Mouse (Mus musculus) intestine, embryonic 15.5 days (tissue): ENCODE results near the gene Slc37a1. TPM values are rescaled to one million over a fixed set of nuclear protein-coding genes. Genes with fewer than 3 reads are reported as not detected.

Experiments
- ATAC-seq: fragments of 200-750 bp; cut with Nextera tagmentation; 2 replicates; pipeline ENCODE4 v1.8.0; 2017; ENCODE audit warnings: moderate TSS enrichment, moderate library complexity
- H3K27ac ChIP-seq: fragments of 300-500 bp; sonication (generic); 2 replicates; pipeline ENCODE4 v1.5.1; 2015; ENCODE audit warnings: mild to moderate bottlenecking, inconsistent platforms
- H3K27me3 ChIP-seq: fragments of 300-500 bp; sonication (generic); replicated peaks from 2 replicates; pipeline ENCODE4 v1.6.1; 2015; ENCODE audit warnings: inconsistent platforms
- H3K36me3 ChIP-seq: fragments of 300-500 bp; sonication (generic); 2 replicates; pipeline ENCODE4 v1.6.1; 2015; ENCODE audit warnings: inconsistent platforms
- H3K4me1 ChIP-seq: fragments of 300-500 bp; sonication (generic); replicated peaks from 2 replicates; pipeline ENCODE4 v1.6.1; 2015; ENCODE audit warnings: inconsistent platforms
- H3K4me2 ChIP-seq: fragments of 300-500 bp; sonication (generic); replicated peaks from 2 replicates; pipeline ENCODE4 v1.6.1; 2015; ENCODE audit warnings: mild to moderate bottlenecking, inconsistent platforms
- H3K4me3 ChIP-seq: fragments of 300-500 bp; sonication (generic); replicated peaks from 2 replicates; pipeline ENCODE4 v1.5.1; 2015; ENCODE audit warnings: inconsistent platforms
- H3K9ac ChIP-seq: fragments of 300-500 bp; sonication (generic); 2 replicates; pipeline ENCODE4 v1.6.1; 2015; ENCODE audit warnings: inconsistent platforms
- H3K9me3 ChIP-seq: fragments of 300-500 bp; sonication (generic); 2 replicates; pipeline ENCODE4 v1.6.1; 2016; ENCODE audit warnings: inconsistent platforms
- WGBS: fragments of 180-500 bp; shearing (Covaris S2); methylation state at CpG from one replicate; pipeline ENCODE4 v1.1.7; 2015; 5-methylcytosine and 5-hydroxymethylcytosine counted together
- polyA plus RNA-seq: library from polyadenylated mRNA; unstranded; fragments of >200 nt; fragmentation: Nextera tagmentation; extraction: Ambion mirVana; gene quantifications from 2 replicates; pipeline ENCODE4 v1.2.1, GENCODE M21; 2015

Slc37a1 gene
- polyA plus RNA-seq, 1 experiment from 2014 or later = 18.4 TPM

DNA sequence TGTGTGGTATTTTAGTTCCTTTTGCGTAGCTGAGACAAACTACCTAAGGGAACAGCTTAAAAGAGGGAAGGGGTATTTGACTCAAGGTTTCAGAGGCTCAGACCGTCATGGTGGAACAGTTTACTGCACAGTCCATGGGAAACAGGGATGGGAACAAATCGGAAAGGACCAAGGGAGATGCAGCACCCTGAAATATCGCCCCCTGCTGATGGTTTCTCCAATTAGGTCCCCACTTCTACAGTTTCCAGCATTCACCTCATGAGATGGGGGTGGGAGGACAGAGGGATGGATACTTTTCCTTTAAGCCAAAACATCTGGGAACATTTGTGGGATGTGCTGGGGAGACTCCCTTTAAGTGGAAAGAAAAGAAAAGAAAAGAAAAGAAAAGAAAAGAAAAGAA is 26.8 kb upstream of the Slc37a1 start:
- Histone ChIP-seq H3K9ac (no peak overlapping the region), H3K27me3 (no peaks in the 10 kb centered on the region), H3K9me3 (no peaks in the 10 kb centered on the region), H3K4me3 (no peak overlapping the region), H3K4me2 (no peak overlapping the region), H3K36me3 (no peaks in the 10 kb centered on the region), H3K27ac (no peak overlapping the region), H3K4me1 (0 out of 2 replicates have a peak, but pooled peaks cover 1% of the 10 kb centered on the region)
- ATAC-seq = no peak
- 70% methylated on average over 4 of the region's 4 CpGs for WGBS

DNA sequence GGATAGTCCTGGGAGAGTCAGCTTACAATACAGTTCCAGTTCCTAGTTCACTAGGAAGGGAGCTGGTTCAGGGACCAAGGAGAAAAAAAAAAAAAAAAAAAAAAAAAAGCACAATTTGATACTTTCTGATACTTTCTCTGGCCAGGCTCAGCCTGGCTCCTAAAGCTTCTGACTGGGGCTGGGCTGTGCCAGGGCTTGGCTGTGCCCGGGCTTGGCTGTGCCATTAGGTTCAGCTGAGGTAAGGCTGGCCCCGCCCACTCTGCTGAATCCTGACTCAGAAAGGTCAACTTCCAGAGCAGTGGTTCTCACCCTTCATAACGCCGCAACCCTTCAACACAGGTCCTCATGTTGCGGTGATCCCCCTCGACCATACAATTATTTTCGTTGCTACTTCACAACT is 26.2 kb upstream of the Slc37a1 start:
- no peak overlapping the region for H3K9ac ChIP-seq
- H3K4me2 ChIP-seq = no peak overlapping the region
- peaks cover 5% of the 10 kb centered on the region; the same call in 1 of the 2 replicates for H3K4me1 ChIP-seq
- ATAC-seq = no peak
- H3K4me3 ChIP-seq = no peak overlapping the region
- H3K36me3 ChIP-seq = no peaks in the 10 kb centered on the region
- no peak overlapping the region for H3K27ac ChIP-seq
- 77% methylated on average over 7 of the region's 7 CpGs for WGBS
- H3K9me3 ChIP-seq = no peaks in the 10 kb centered on the region
- H3K27me3 ChIP-seq = no peaks in the 10 kb centered on the region

DNA sequence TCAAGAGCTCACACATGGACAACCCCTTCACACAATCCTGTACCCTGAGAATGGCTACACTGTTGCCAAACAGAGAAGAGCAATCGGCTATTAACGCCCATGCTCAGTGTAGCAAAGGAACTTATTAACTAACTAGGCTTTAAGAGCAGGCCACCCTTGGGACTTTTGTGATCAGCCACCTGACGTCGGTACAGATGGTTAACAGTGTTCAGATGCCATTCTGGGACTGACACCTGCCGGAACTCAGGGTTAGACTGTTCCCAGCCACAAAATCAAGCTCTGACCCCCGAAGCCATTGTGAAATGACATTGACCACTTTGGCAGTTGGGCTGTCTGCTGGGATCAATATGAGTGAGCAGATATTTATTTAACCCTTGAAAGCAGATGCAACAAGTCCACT is 25.2 kb upstream of the Slc37a1 start:
- Histone ChIP-seq H3K27me3 (no peaks in the 10 kb centered on the region), H3K36me3 (no peaks in the 10 kb centered on the region), H3K4me1 (peaks cover 5% of the 10 kb centered on the region; the same call in 1 of the 2 replicates), H3K27ac (no peak overlapping the region), H3K9ac (no peak overlapping the region), H3K4me2 (no peak overlapping the region), H3K4me3 (no peak overlapping the region), H3K9me3 (no peaks in the 10 kb centered on the region)
- no peak for ATAC-seq
- 83% methylated on average over 6 of the region's 6 CpGs for WGBS

DNA sequence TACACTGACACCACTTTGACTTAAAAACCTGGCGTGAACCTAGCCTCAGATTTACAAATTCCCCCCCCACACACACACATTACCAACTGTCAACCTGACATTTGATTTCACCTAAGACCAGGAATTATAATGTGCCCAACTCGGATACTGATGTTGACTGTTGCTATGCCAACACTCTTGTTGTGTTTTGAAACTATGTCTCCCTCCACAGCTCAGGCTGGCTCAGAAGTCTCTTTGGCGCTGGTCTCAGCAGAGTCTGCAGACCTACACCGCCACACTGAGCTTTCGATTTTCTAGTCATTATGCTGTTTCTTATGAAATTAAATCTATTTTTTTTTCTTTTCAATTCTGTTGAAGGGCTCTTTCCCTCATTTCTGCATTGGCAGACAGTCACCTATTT is 23.9 kb upstream of the Slc37a1 start:
- 63% methylated on average over 5 of the region's 5 CpGs for WGBS
- Histone ChIP-seq H3K4me1 (peaks cover 5% of the 10 kb centered on the region; the same call in 1 of the 2 replicates), H3K4me2 (no peak overlapping the region), H3K36me3 (no peaks in the 10 kb centered on the region), H3K9ac (no peak overlapping the region), H3K27ac (no peak overlapping the region), H3K9me3 (no peaks in the 10 kb centered on the region), H3K27me3 (no peaks in the 10 kb centered on the region), H3K4me3 (no peak overlapping the region)
- ATAC-seq = no peak

DNA sequence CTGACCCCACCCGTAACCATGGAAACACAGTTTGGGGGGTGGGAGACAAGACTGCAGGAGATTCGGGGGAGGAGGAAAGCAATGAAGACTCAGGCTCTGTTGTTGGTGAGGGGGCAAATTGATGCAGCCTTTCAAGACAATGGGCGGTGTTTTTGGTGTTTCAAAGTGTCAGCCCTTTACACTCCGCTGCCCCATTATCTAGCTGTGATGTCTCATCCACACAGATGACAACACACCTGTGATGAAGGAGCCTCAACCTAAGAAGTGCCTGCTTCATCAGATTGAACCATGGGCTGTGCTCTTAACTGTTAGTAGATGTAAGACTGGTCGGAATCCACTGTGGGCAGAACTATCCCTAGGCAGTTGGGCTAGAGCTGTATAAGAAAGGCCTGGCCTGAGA is 22.8 kb upstream of the Slc37a1 start:
- no peak overlapping the region for H3K4me2 ChIP-seq
- H3K9me3 ChIP-seq = no peaks in the 10 kb centered on the region
- no peak overlapping the region for H3K4me3 ChIP-seq
- no peak overlapping the region for H3K27ac ChIP-seq
- 88% methylated on average over 5 of the region's 5 CpGs for WGBS
- H3K9ac ChIP-seq = no peak overlapping the region
- no peaks in the 10 kb centered on the region for H3K27me3 ChIP-seq
- peaks cover 5% of the 10 kb centered on the region; the same call in 1 of the 2 replicates for H3K4me1 ChIP-seq
- no peaks in the 10 kb centered on the region for H3K36me3 ChIP-seq
- ATAC-seq = no peak

DNA sequence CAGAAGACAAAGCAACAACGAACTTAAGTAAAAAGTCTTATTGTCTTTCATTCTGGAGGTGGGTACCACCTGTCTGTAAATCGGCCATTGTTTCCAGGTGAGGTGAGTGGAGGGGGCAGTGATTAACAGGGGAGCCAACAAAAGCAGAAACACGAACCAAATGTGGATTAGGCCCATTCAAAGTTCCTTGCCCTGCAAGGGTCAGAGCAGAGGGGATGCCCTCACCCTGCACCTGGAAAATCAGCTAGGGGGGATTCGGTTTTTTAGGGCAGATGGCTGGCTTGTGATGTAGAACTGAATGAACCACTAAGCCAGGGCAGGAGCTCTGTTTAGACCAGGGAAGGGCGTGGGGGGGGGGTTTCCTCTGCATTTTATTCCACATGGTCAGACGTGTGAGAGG is 22.2 kb upstream of the Slc37a1 start:
- Histone ChIP-seq H3K27ac (no peak overlapping the region), H3K4me1 (peaks cover 5% of the 10 kb centered on the region; the same call in 1 of the 2 replicates), H3K27me3 (no peaks in the 10 kb centered on the region), H3K9ac (no peak overlapping the region), H3K4me3 (no peak overlapping the region), H3K9me3 (no peaks in the 10 kb centered on the region), H3K36me3 (no peaks in the 10 kb centered on the region), H3K4me2 (no peak overlapping the region)
- WGBS = 60% methylated on average over 6 of the region's 6 CpGs
- no peak for ATAC-seq

DNA sequence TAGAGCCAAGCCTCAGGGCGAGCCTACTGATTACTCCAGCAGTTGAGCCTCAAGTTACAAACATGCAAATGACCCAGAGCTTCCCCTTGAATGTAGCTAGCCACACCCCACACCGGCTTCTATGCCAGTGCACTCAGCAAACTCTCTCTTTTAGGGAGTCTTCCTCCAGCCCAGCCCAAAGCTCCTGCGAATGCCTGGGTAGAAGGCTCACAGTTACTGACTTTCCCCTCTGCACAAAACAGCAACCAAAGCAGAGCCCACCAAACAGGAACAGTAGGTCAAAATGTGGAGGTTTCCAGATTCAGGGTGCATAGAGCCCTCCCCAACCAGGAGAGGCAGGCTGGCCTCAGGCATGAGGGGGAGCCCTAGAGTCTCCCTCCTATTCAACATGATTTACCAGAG is 21.4 kb upstream of the Slc37a1 start:
- Histone ChIP-seq H3K9ac (no peak overlapping the region), H3K27me3 (no peaks in the 10 kb centered on the region), H3K27ac (no peak overlapping the region), H3K4me3 (no peak overlapping the region), H3K4me1 (peaks cover 5% of the 10 kb centered on the region; the same call in 1 of the 2 replicates), H3K36me3 (no peaks in the 10 kb centered on the region), H3K4me2 (no peak overlapping the region), H3K9me3 (no peaks in the 10 kb centered on the region)
- 16% methylated on average over 3 of the region's 3 CpGs for WGBS
- 0 out of 2 replicates have a peak, but pooled peaks have one; percentile 36 for ATAC-seq

DNA sequence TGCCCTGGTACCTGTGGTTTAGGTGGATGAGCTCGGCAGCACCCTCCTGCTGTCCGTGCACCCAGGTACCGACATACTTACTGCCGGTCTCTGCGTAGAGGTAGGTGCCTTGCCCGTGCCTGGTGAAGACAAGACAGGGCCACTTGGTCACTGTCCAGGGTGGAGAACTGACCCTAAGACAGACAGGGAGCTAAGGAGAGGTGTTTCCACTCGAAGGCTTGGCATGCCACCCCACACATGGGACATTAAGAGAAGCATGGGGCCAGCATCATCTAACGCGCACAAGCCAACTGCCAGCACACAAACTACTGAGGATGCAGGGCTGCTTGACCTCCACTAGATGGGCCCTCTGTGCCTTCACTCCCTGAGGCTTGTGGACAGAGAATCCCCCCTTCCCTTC is 20.8 kb upstream of the Slc37a1 start:
- Histone ChIP-seq H3K4me3 (no peak overlapping the region), H3K4me1 (peaks cover 5% of the 10 kb centered on the region; the same call in 1 of the 2 replicates), H3K4me2 (no peak overlapping the region), H3K27me3 (no peaks in the 10 kb centered on the region), H3K9ac (no peak overlapping the region), H3K36me3 (no peaks in the 10 kb centered on the region), H3K27ac (no peak overlapping the region), H3K9me3 (no peaks in the 10 kb centered on the region)
- no peak for ATAC-seq
- WGBS = 88% methylated on average over 9 of the region's 9 CpGs

DNA sequence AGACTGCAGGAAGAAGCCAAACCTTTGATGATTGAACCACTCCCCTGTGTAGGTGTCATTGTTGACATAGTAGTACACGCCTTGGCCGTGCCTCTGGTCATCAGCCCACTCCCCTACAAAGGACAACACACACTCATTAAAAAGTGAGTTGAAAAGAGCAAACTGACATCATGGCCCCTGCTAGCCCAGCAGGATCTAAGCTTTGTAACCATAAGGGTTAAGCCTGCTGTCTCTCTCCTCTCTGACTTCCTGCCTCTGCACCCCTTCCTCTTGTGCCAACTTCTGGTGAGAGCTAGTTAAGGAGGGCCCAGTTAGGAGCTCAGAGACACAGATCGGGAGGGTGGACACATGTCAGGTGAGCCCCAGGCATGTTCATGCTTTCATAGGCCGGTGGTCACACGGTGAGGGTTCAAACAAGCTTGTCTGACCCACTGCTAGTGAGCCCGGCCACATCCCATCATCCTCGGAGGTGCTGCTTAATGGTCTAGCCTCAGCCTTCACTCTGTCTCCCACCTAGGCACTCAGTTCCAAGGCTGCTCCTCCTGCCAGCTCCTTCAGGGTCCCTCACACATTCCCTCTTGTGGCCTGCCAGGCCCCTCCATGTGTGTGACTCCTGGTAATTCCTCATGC is 20.2 kb upstream of the Slc37a1 start:
- ATAC-seq = no peak
- no peak overlapping the region for H3K9ac ChIP-seq
- no peaks in the 10 kb centered on the region for H3K27me3 ChIP-seq
- H3K4me3 ChIP-seq = no peak overlapping the region
- WGBS = 70% methylated on average over 7 of the region's 7 CpGs
- peaks cover 5% of the 10 kb centered on the region; the same call in 1 of the 2 replicates for H3K4me1 ChIP-seq
- no peak overlapping the region for H3K27ac ChIP-seq
- H3K9me3 ChIP-seq = no peaks in the 10 kb centered on the region
- no peak overlapping the region for H3K4me2 ChIP-seq
- no peaks in the 10 kb centered on the region for H3K36me3 ChIP-seq

DNA sequence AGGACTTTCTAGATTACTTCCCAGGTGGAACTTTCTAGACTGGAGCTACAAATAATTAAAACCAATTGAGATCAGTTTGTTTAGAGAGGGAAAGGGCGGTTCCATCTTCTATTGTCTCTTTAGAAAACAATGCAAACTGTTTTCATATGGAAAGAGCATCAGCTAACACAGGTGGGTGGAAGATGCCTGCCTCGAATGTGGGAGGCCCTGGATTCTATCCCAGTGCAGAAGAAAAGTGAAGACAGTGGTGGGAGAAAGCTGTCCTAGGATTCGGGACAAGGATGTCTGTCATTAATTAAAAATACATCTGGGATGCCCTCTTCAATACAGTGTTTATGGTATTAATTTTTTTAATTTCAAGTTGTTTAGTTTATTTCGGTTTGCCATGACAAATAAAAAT is 19.5 kb upstream of the Slc37a1 start:
- 68% methylated on average over 4 of the region's 4 CpGs for WGBS
- Histone ChIP-seq H3K4me3 (no peak overlapping the region), H3K4me2 (no peak overlapping the region), H3K9me3 (no peaks in the 10 kb centered on the region), H3K27me3 (no peaks in the 10 kb centered on the region), H3K4me1 (peaks cover 5% of the 10 kb centered on the region; the same call in 1 of the 2 replicates), H3K9ac (no peak overlapping the region), H3K36me3 (no peaks in the 10 kb centered on the region), H3K27ac (no peak overlapping the region)
- no peak for ATAC-seq

DNA sequence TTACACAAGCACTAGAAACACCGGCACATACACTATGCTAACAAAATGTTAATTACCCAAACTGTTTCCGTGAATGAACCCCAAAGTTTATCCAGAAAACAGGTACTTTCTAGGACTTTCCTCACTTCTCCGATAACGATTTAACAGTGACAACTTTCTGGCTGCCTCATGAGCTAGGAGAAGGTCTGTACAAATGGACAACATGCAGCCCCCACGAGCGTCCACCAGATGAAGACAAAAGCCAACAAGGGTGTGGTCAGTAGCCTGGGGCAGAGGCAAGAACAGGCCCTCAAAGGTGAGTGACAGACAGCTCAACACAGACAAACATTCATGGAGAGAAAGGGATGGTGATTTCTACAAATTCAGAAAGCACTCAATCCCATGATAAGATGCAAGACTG is 19.0 kb upstream of the Slc37a1 start:
- WGBS = 74% methylated on average over 6 of the region's 6 CpGs
- H3K4me1 ChIP-seq = peaks cover 5% of the 10 kb centered on the region; the same call in 1 of the 2 replicates

DNA sequence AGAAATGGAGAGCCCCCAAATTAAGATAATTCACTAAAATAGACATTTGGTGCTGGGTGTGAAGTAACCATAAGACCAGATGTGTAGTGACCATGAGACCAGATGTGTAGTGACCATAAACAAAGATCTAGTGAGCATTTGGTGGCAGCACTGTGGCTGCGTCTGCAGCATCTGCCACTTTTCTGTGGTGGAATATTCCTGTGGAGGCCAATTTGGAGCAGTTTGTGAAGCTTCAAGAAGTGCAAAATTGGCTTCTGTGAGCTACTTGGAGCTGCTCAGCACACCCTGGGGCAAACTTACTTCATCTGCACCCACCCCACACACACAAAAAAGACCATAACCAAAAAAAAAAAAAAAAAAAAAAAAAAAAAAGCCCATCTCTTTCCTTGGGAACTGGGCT is 18.6 kb upstream of the Slc37a1 start:
- Histone ChIP-seq H3K27ac (no peak overlapping the region), H3K36me3 (no peaks in the 10 kb centered on the region), H3K27me3 (no peaks in the 10 kb centered on the region), H3K9me3 (no peaks in the 10 kb centered on the region), H3K4me1 (peaks cover 5% of the 10 kb centered on the region; the same call in 1 of the 2 replicates), H3K4me3 (no peak overlapping the region), H3K4me2 (no peak overlapping the region), H3K9ac (no peak overlapping the region)
- ATAC-seq = no peak
- WGBS = 86% methylated on average over 1 of the region's 1 CpGs

More for the DNA sequence above, 19.0 kb upstream of the Slc37a1 start:
- Histone ChIP-seq H3K27me3 (no peaks in the 10 kb centered on the region), H3K9ac (no peak overlapping the region), H3K4me2 (no peak overlapping the region), H3K36me3 (no peaks in the 10 kb centered on the region), H3K9me3 (no peaks in the 10 kb centered on the region), H3K27ac (no peak overlapping the region), H3K4me3 (no peak overlapping the region)
- ATAC-seq = no peak

DNA sequence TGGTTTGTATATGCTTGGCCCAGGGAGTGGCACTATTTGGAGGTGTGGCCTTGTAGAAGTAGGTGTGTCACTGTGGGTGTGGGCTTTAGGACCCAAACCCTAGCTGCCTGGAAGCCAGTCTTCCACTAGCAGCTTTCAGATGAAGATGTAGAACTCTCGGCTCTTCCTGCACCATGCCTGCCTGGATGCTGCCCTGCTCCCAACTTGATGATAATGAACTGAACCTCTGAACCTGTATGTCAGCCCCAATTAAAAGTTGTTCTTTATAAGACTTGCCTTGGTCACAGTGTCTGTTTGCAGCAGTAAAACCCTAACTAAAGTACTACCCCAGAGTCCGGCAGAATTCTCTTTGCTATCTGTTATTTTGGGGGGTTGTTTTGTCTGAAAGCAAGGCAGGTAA is 16.8 kb upstream of the Slc37a1 start:
- Histone ChIP-seq H3K4me1 (peaks cover 4% of the 10 kb centered on the region; the same call in 1 of the 2 replicates), H3K9ac (no peak overlapping the region), H3K9me3 (no peaks in the 10 kb centered on the region), H3K36me3 (no peaks in the 10 kb centered on the region), H3K4me2 (no peak overlapping the region), H3K27me3 (no peaks in the 10 kb centered on the region), H3K27ac (no peak overlapping the region), H3K4me3 (no peak overlapping the region)
- WGBS = 83% methylated on average over 2 of the region's 2 CpGs
- ATAC-seq = no peak
